Mouse (Mus musculus): ENCODE results near the gene Antxr1. TPM values are rescaled to one million over a fixed set of nuclear protein-coding genes. Genes with fewer than 3 reads are reported as not detected.

Antxr1 gene
- polyA plus RNA-seq, 1 experiment from 2014 or later: 21.1 TPM

- Histone ChIP-seq H3K36me3 (peaks cover 51% of the 10 kb centered on the region), H3K4me3 (no peak overlapping the region), H3K27me3 (no peaks in the 10 kb centered on the region), H3K27ac (no peak overlapping the region), H3K4me1 (peaks cover 37% of the 10 kb centered on the region), H3K9me3 (no peaks in the 10 kb centered on the region), H3K4me2 (replicated peaks) (no peak overlapping the region), H3K9ac (no peak overlapping the region)
- 76% methylated on average over 13 of the region's 13 CpGs for WGBS
- ATAC-seq (ENCODE audit: low FRiP score, low read depth): no peak
Observed at GRCm38 (mm10) chr6:87207373-87207982, 128.1 kb downstream of the Antxr1 start.

GRCm38 (mm10) chr6:87206790-87207189 lies 128.8 kb downstream of the Antxr1 start:
- Histone ChIP-seq H3K4me2 (replicated peaks) (no peak overlapping the region), H3K27me3 (no peaks in the 10 kb centered on the region), H3K36me3 (peaks cover 51% of the 10 kb centered on the region), H3K9me3 (no peaks in the 10 kb centered on the region), H3K27ac (no peak overlapping the region), H3K4me1 (peaks cover 44% of the 10 kb centered on the region), H3K4me3 (no peak overlapping the region), H3K9ac (no peak overlapping the region)
- 91% methylated on average over 4 of the region's 4 CpGs for WGBS
- no peak for ATAC-seq (ENCODE audit: low FRiP score, low read depth)

GRCm38 (mm10) chr6:87203467-87203866 lies 132.2 kb downstream of the Antxr1 start:
- H3K27me3 ChIP-seq: no peaks in the 10 kb centered on the region
- no peak overlapping the region for H3K4me3 ChIP-seq
- 51% methylated on average over 4 of the region's 4 CpGs for WGBS
- peak; percentile 62 for ATAC-seq (ENCODE audit: low FRiP score, low read depth)
- no peaks in the 10 kb centered on the region for H3K9me3 ChIP-seq
- no peak overlapping the region for H3K4me2 ChIP-seq (replicated peaks)
- H3K27ac ChIP-seq: peak overlapping the region; percentile 79
- H3K36me3 ChIP-seq: peaks cover 32% of the 10 kb centered on the region
- H3K9ac ChIP-seq: no peak overlapping the region
- H3K4me1 ChIP-seq: peaks cover 48% of the 10 kb centered on the region

DNA sequence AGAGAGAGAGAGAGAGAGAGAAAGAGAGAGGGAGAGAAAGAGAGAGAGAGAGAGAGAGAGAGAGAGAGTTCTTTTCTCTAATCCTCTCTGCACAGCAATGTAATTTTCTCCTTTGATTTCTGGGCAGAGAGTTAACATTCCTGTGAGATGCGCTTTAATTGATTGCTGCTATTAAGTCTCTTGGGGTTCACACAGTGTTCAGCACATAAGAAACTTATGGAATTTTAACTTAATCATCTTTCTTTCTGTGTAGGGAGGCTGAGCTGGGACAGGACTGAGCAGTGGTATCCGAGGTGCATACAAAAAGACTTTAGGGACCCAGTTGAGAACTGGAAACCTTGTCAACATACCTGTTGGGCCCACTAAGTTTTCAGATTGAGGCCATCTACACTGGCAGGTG lies 132.6 kb downstream of the Antxr1 start:
- H3K4me3 ChIP-seq: no peak overlapping the region
- H3K9ac ChIP-seq: no peak overlapping the region
- ATAC-seq (ENCODE audit: low FRiP score, low read depth): 0 out of 2 replicates have a peak, but pooled peaks have one; percentile 7
- peaks cover 48% of the 10 kb centered on the region for H3K4me1 ChIP-seq
- no peaks in the 10 kb centered on the region for H3K27me3 ChIP-seq
- H3K4me2 ChIP-seq (replicated peaks): no peak overlapping the region
- WGBS: 59% methylated on average over 2 of the region's 2 CpGs
- peak overlapping the region; percentile 79 for H3K27ac ChIP-seq
- peaks cover 32% of the 10 kb centered on the region for H3K36me3 ChIP-seq
- no peaks in the 10 kb centered on the region for H3K9me3 ChIP-seq

DNA sequence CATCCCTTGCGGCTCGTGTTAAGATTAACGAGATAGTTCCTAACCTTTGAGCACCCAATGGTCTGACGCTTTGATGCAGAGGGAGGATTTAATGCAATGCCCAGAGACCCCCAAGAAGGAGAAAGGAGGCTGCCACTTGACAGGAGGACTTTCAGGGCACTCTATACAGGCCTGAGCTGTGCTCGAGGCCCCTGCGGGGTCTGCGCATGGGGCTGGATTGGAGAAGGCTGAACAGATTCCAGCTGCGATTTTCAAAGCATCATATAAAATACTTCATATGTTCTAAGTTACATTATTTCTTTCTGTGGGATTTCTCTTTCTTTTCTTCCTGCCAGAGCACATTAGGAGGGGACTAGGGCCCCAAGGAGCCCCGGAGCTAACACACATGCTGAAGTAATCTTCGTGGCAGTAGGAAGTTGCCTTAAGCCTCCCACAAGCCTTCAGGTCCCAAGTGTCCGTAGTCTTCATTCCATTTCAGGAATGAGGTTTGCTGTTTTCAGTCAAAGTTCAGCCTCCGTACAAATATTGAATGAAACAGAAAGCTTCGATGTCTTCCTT lies 133.5 kb downstream of the Antxr1 start:
- Histone ChIP-seq H3K9me3 (no peaks in the 10 kb centered on the region), H3K4me2 (replicated peaks) (0 out of 2 replicates have a peak overlapping the region, but pooled peaks have one; percentile 28), H3K4me1 (peaks cover 42% of the 10 kb centered on the region), H3K27ac (peak overlapping the region; percentile 79), H3K9ac (no peak overlapping the region), H3K4me3 (no peak overlapping the region), H3K27me3 (no peaks in the 10 kb centered on the region), H3K36me3 (peaks cover 32% of the 10 kb centered on the region)
- peak; percentile 84 for ATAC-seq (ENCODE audit: low FRiP score, low read depth)
- WGBS: 55% methylated on average over 13 of the region's 13 CpGs

GRCm38 (mm10) chr6:87189755-87190154 lies 145.9 kb downstream of the Antxr1 start:
- Histone ChIP-seq H3K9ac (no peak overlapping the region), H3K27me3 (no peaks in the 10 kb centered on the region), H3K9me3 (no peaks in the 10 kb centered on the region), H3K4me1 (peaks cover 24% of the 10 kb centered on the region), H3K4me2 (replicated peaks) (no peak overlapping the region), H3K36me3 (peaks cover 72% of the 10 kb centered on the region), H3K4me3 (no peak overlapping the region), H3K27ac (no peak overlapping the region)
- 75% methylated on average over 3 of the region's 3 CpGs for WGBS
- ATAC-seq (ENCODE audit: low FRiP score, low read depth): no peak

- no peaks in the 10 kb centered on the region for H3K9me3 ChIP-seq
- peak; percentile 45; the same call in 1 of the 2 replicates for ATAC-seq (ENCODE audit: low FRiP score, low read depth)
- peaks cover 78% of the 10 kb centered on the region for H3K36me3 ChIP-seq
- no peak overlapping the region for H3K4me2 ChIP-seq (replicated peaks)
- no peak overlapping the region for H3K9ac ChIP-seq
- peaks cover 32% of the 10 kb centered on the region for H3K4me1 ChIP-seq
- WGBS: 63% methylated on average over 12 of the region's 12 CpGs
- no peaks in the 10 kb centered on the region for H3K27me3 ChIP-seq
- H3K27ac ChIP-seq: peak overlapping the region; percentile 61; the same call in 1 of the 2 replicates
- no peak overlapping the region for H3K4me3 ChIP-seq
Observed at GRCm38 (mm10) chr6:87186988-87187387, 148.6 kb downstream of the Antxr1 start.

DNA sequence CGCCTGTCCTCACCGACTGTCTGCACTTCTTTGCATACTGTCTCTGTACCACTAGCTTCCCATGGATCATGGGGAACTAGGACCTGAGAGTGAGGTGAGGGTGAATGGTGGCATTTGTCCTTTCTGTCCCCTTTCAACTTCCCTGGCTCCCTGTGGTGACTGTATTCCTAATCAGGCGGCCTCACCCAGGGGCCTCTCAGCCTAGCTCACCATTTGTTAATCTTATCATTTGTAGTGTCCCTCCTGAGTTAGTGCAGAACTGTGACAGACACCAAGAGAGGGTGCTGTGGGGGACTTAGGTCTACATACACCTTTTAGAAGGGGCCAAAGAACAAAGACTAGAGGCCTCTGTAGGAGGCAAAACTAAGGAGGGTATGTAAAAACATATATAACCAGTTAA lies 151.2 kb downstream of the Antxr1 start:
- peaks cover 87% of the 10 kb centered on the region for H3K36me3 ChIP-seq

GRCm38 (mm10) chr6:87183981-87184380 lies 151.6 kb downstream of the Antxr1 start:
- whole genome bisulfite sequencing: 80% methylated on average over 11 of the region's 11 CpGs
- no peak overlapping the region for H3K4me3 ChIP-seq
- no peak overlapping the region for H3K4me2 ChIP-seq (replicated peaks)
- H3K4me1 ChIP-seq: peaks cover 30% of the 10 kb centered on the region
- no peak overlapping the region; the same call in 1 of the 2 replicates for H3K27ac ChIP-seq
- H3K27me3 ChIP-seq: no peaks in the 10 kb centered on the region
- ATAC-seq (ENCODE audit: low FRiP score, low read depth): no peak
- peaks cover 89% of the 10 kb centered on the region for H3K36me3 ChIP-seq
- no peak overlapping the region for H3K9ac ChIP-seq
- H3K9me3 ChIP-seq: no peaks in the 10 kb centered on the region

More for the DNA sequence above, 151.2 kb downstream of the Antxr1 start:
- Histone ChIP-seq H3K4me2 (replicated peaks) (no peak overlapping the region), H3K4me3 (no peak overlapping the region), H3K4me1 (peaks cover 30% of the 10 kb centered on the region), H3K9ac (no peak overlapping the region), H3K27me3 (no peaks in the 10 kb centered on the region), H3K27ac (no peak overlapping the region; the same call in 1 of the 2 replicates), H3K9me3 (no peaks in the 10 kb centered on the region)
- WGBS: 80% methylated on average over 3 of the region's 3 CpGs
- ATAC-seq (ENCODE audit: low FRiP score, low read depth): no peak

DNA sequence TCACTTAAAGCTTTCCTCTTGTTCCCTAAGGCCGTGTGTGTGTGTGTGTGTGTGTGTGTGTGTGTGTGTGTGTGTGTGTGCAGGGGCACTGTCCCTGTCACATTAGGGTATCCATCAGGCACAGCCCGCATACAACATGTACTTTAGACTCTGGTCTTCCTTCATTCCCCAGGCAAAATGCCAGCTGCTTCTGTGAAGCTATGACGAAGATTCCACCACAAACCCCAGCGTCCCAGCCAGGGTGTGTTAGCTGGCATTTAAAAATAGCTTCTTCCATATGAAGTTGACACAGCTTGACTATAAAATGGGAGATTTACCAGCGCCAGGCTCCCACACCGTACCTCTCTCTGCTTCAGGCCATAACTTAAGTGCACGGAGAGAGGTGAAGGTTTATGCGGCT lies 152.5 kb downstream of the Antxr1 start:
- peaks cover 89% of the 10 kb centered on the region for H3K36me3 ChIP-seq

DNA sequence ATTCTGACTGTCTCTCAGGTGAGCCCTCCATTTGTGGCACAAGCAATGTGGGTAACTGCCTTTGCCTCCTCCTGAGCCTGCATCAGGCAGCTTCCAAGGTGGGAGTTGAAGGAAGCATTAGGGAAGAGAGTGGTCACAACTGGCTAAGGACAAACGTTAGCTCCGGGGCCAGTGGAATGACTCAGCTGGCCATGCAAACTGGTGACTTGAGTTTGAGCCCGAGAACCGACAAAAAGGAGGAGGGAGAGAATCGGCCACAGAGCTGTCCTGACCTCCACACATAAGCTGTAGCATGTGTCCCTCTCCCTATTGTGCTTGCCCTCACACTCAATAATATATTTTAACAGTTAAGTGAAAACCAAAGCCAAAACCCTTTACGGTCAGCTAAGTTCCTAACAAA lies 152.9 kb downstream of the Antxr1 start:
- no peak overlapping the region for H3K27ac ChIP-seq
- WGBS: 90% methylated on average over 6 of the region's 6 CpGs

More for the DNA sequence above, 152.5 kb downstream of the Antxr1 start:
- H3K4me2 ChIP-seq (replicated peaks): no peak overlapping the region
- peaks cover 30% of the 10 kb centered on the region for H3K4me1 ChIP-seq
- ATAC-seq (ENCODE audit: low FRiP score, low read depth): no peak
- peak overlapping the region; percentile 52; the same call in 1 of the 2 replicates for H3K27ac ChIP-seq
- H3K9me3 ChIP-seq: no peaks in the 10 kb centered on the region
- no peak overlapping the region for H3K4me3 ChIP-seq
- H3K27me3 ChIP-seq: no peaks in the 10 kb centered on the region
- WGBS: 68% methylated on average over 8 of the region's 8 CpGs
- no peak overlapping the region for H3K9ac ChIP-seq

DNA sequence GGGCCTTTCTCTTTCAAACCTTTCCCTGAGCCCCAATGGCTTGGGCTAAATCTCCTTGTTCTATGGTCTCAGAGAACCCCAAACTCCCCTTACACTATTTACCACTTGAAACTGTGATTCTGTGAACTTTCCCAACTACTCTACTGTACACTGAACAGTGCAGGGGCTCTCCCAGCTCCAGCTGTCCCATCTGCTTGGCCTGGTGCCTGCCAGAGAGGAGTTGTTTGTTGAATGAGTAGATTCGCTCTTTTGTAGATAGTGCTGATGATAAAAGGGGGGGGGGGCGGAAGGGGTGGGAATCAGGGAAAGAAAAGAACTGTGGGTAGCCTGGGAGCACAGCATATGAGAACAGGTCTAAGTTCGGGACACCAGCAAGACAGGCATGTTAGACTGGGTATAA lies 164.2 kb downstream of the Antxr1 start:
- no peak for ATAC-seq (ENCODE audit: low FRiP score, low read depth)
- 86% methylated on average over 3 of the region's 3 CpGs for WGBS

More for the DNA sequence above, 152.9 kb downstream of the Antxr1 start:
- no peaks in the 10 kb centered on the region for H3K9me3 ChIP-seq
- H3K4me2 ChIP-seq (replicated peaks): no peak overlapping the region
- peaks cover 29% of the 10 kb centered on the region for H3K4me1 ChIP-seq
- no peak for ATAC-seq (ENCODE audit: low FRiP score, low read depth)
- H3K36me3 ChIP-seq: peaks cover 89% of the 10 kb centered on the region
- H3K27me3 ChIP-seq: no peaks in the 10 kb centered on the region
- H3K9ac ChIP-seq: no peak overlapping the region
- no peak overlapping the region for H3K4me3 ChIP-seq

More for the DNA sequence above, 164.2 kb downstream of the Antxr1 start:
- H3K27me3 ChIP-seq: no peaks in the 10 kb centered on the region
- H3K36me3 ChIP-seq: peaks cover 81% of the 10 kb centered on the region
- H3K4me2 ChIP-seq (replicated peaks): no peak overlapping the region
- no peaks in the 10 kb centered on the region for H3K9me3 ChIP-seq
- H3K4me1 ChIP-seq: peaks cover 11% of the 10 kb centered on the region
- H3K27ac ChIP-seq: no peak overlapping the region
- no peak overlapping the region for H3K4me3 ChIP-seq
- H3K9ac ChIP-seq: no peak overlapping the region
